Mouse (Mus musculus) cerebellum, adult 2 months (tissue): ENCODE measurements at regions not wholly inside any gene's neighbourhood (a gene's known extent, or its start where the extent isn't known, plus 50 kb on each side); places are given as distances from the start of the nearest gene placed in this dataset.

Source experiments
- DNase-seq, 2 experiments: peaks; one replicate each; pipeline ENCODE4 v3.0.0; 2021
- H3K27ac ChIP-seq: fragments of 200-500 bp; 2 replicates; pipeline ENCODE4 v1.5.1; 2012; ENCODE audit warnings: low read length, control low read depth, inconsistent platforms; ENCODE audit not compliant: insufficient read depth
- H3K27me3 ChIP-seq: fragments of 200-500 bp; 2 replicates; pipeline ENCODE4 v1.6.1; 2012; ENCODE audit warnings: inconsistent platforms, mild to moderate bottlenecking, low read length, moderate library complexity; ENCODE audit not compliant: control insufficient read depth, insufficient read depth
- H3K4me1 ChIP-seq: fragments of 200-500 bp; 2 replicates; pipeline ENCODE4 v1.6.1; 2011; ENCODE audit warnings: low read length; ENCODE audit not compliant: control insufficient read depth, insufficient read depth
- H3K4me3 ChIP-seq: fragments of 200-500 bp; replicated peaks from 2 replicates; pipeline ENCODE3; 2011; ENCODE audit warnings: mild to moderate bottlenecking, low read depth, low read length, control low read depth; ENCODE audit not compliant: insufficient read depth
- CTCF ChIP-seq: fragments of 200-500 bp; IDR thresholded peaks from 2 replicates; pipeline ENCODE4 v1.5.1; 2011; ENCODE audit warnings: low read depth, mild to moderate bottlenecking, control low read depth, low read length, moderate library complexity, borderline replicate concordance; ENCODE audit not compliant: insufficient read depth
- POLR2A ChIP-seq: fragments of 200-500 bp; IDR thresholded peaks from 2 replicates; pipeline ENCODE4 v1.6.1; 2011; ENCODE audit warnings: low read length, control low read depth, borderline replicate concordance; ENCODE audit not compliant: insufficient read depth
- WGBS: fragments of 180-500 bp; shearing (Covaris S2); methylation state at CpG from one replicate; pipeline ENCODE4 v1.1.7; 2018; 5-methylcytosine and 5-hydroxymethylcytosine counted together

DNA sequence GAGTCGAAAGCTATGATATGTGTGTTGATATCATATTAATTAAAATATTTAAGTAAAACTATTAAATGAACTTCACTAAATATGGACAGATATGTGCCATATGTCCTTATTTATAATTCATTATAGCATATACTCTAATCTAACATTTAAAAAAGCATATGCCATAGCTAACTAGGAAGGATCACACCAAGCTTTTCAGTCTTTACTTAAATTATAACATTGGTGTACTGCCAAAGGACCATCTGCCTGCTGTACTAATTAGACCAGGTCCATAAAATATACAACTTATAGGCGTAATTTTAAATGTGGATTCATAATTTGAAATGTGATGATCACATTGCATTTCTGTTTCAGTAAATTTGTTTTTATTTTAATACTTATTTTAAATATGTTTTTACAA is 651.9 kb upstream of the Klhl1 start:
- no peak overlapping the region for H3K4me3 ChIP-seq
- H3K4me1 ChIP-seq = no peaks in the 10 kb centered on the region
- no peaks in the 10 kb centered on the region for H3K27me3 ChIP-seq
- DNase-seq = no peak
- no peak overlapping the region for H3K27ac ChIP-seq
- TF ChIP-seq CTCF = no peak
- no peak for TF ChIP-seq POLR2A
- 63% methylated on average over 2 of the region's 2 CpGs for WGBS

- no peak for DNase-seq
- no peaks in the 10 kb centered on the region for H3K27me3 ChIP-seq
- WGBS = 87% methylated on average over 2 of the region's 2 CpGs
These were observed 646.9 kb upstream of the Klhl1 start for GRCm38 (mm10) chr14:97165793-97166192.

DNA sequence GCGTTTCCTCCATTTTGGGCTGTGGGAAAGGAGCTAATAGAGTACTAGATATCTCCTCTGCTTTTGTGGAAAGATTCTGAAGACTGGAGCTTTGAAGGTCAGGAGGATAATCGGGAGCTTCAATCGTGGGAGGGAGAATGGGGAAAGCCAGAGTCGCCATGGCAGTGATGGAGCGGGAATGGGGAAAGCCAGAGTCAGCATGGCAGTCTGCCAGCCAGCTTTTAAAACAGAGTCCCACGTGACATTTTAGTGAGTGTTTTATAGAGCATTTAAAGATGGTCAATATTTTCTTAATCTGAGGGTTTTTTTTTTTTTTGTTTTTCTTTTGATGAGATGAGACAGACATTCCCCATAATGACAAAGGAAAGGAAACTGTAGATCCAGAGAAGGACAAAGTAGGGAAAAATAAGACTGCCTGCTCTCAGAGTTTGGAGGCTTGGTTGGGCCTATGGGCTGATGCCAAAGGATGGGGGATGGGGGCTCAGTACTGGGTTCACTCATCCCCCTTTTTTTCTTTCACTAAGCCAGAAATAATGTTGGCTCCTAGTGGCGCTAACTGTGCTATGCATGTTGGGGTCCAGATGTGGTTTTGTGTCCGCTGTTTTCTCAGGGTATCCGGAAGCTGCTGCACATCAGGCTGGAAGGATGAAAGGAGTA is 630.2 kb upstream of the Klhl1 start:
- H3K4me1 ChIP-seq = no peaks in the 10 kb centered on the region
- H3K27ac ChIP-seq = no peak overlapping the region
- H3K4me3 ChIP-seq = no peak overlapping the region
- WGBS = 64% methylated on average over 9 of the region's 9 CpGs
- H3K27me3 ChIP-seq = no peaks in the 10 kb centered on the region
- TF ChIP-seq CTCF = no peak
- no peak for TF ChIP-seq POLR2A
- no peak for DNase-seq

More at GRCm38 (mm10) chr14:97165793-97166192, 646.9 kb upstream of the Klhl1 start:
- no peak for TF ChIP-seq CTCF
- no peak for TF ChIP-seq POLR2A
- H3K4me3 ChIP-seq = no peak overlapping the region
- no peaks in the 10 kb centered on the region for H3K4me1 ChIP-seq
- no peak overlapping the region for H3K27ac ChIP-seq

DNA sequence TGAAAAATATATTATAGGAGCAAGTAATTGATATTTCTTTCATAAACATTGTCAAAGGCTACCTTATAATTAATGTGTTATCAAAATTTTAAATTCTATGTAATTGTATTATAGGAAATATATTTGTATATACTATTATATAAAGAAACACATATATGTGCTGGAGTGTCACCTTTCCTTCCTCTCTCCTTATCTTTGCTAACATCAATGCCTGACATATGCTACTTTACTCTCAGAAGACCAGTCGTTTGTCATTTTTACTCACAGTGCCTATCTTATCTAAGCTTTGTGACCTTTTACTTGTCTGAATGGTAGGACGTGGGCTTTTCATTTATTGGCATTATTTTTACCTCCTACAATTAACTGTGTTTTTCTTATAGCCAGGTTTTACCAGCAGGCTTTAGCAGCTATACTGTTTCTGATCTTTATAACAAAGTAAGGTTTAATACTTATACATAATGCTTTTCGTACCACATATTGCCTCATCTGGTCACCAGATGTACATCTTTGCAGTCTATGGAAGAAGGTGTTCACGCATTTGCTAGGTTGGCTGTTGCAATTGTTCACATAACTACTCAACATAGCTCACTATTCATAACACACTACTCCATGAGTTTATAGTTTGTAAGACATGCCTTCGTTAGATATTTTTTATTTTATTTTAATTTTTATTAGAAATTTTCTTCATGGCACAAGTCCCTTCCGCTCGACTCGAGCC is 597.2 kb upstream of the Klhl1 start:
- TF ChIP-seq CTCF (no peak), POLR2A (no peak)
- WGBS = 95% methylated on average over 8 of the region's 8 CpGs
- Histone ChIP-seq H3K4me3 (no peak overlapping the region), H3K4me1 (no peaks in the 10 kb centered on the region), H3K27me3 (no peaks in the 10 kb centered on the region), H3K27ac (no peak overlapping the region)
- DNase-seq = no peak

DNA sequence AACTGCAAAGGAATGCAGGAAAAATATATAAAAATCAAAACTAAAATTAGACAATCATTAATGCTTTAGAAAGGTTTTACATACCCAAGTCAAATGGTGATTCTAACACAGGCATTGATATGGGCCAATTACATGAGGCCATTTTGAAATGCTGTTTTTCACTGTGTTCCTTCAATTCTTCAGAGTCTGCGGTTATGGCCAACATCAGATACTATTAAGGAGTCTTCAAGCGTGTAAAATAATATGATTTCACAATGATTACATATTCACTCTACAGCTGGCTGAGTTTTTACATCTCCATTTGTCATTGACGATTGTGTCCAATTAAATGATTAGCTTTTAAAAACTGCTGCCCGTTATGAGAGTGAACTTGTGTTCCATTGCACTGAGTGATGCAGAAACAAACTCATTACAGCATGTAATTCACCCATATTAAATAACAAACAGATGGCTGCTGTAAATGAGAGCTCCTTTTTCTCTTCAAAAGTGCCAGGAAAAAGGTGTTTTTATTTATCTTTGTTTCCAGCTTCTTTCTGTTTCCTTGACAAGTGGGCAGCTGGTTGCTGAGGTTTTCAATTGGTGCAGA is 582.3 kb upstream of the Klhl1 start:
- no peak overlapping the region for H3K4me3 ChIP-seq
- H3K27me3 ChIP-seq = no peaks in the 10 kb centered on the region
- DNase-seq = no peak
- 31% methylated on average over 4 of the region's 4 CpGs for WGBS
- H3K27ac ChIP-seq = no peak overlapping the region
- TF ChIP-seq POLR2A (no peak), CTCF (no peak)
- no peaks in the 10 kb centered on the region for H3K4me1 ChIP-seq

DNA sequence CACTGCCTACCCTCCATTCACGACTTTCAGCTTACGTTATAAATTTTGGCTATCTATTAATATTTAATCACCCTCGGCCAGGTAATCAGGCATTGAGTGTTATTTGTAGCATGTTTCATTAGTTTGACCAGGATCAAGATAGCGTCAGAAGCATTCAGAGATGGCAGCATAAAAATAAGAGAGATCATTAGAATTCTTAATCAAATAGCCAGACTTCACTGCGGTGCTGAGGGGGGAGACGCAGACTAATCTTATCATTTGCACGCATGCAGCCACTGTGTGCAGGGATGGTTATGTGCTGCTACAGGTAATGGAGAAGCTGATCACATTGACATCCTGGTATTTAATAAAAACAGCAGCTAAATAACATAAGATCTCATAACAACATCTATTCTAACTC is 574.5 kb upstream of the Klhl1 start:
- Histone ChIP-seq H3K27me3 (no peaks in the 10 kb centered on the region), H3K27ac (no peak overlapping the region), H3K4me1 (no peaks in the 10 kb centered on the region), H3K4me3 (no peak overlapping the region)
- TF ChIP-seq POLR2A = no peak
- TF ChIP-seq CTCF = no peak
- 96% methylated on average over 7 of the region's 7 CpGs for WGBS
- DNase-seq = no peak

DNA sequence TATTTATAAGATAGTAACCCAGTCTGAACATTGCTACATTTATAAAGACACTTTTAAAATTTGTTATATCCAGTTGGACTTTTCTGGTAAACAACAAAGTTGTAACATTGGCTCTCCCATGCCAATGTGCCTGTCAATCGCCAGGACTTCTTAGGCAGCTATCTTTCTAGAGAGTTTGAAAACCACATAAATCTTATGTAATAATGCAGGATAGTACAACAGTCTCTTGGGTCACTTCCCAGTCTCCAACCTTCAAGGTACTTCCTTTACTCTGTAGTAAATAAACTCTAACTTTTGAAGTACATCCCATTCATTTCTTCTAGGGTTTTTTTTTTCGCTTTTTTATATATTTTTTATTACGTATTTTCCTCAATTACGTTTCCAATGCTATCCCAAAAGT is 570.0 kb upstream of the Klhl1 start:
- Histone ChIP-seq H3K27me3 (no peaks in the 10 kb centered on the region), H3K4me3 (no peak overlapping the region), H3K27ac (no peak overlapping the region), H3K4me1 (no peaks in the 10 kb centered on the region)
- TF ChIP-seq CTCF = no peak
- no peak for TF ChIP-seq POLR2A
- no peak for DNase-seq
- 92% methylated on average over 4 of the region's 4 CpGs for WGBS

GRCm38 (mm10) chr14:97087346-97087745 is 568.4 kb upstream of the Klhl1 start:
- no peak for DNase-seq
- Histone ChIP-seq H3K27ac (no peak overlapping the region), H3K4me1 (no peaks in the 10 kb centered on the region), H3K27me3 (no peaks in the 10 kb centered on the region), H3K4me3 (no peak overlapping the region)
- TF ChIP-seq POLR2A = no peak
- no peak for TF ChIP-seq CTCF
- 12% methylated on average over 2 of the region's 2 CpGs for WGBS
